Mouse (Mus musculus) embryonic fibroblast, embryonic 13.5 days (primary cell): ENCODE results near the gene Gm15737. TPM values are rescaled to one million over a fixed set of nuclear protein-coding genes. Genes with fewer than 3 reads are reported as not detected.

ENCODE experiments used
- H3K27ac ChIP-seq: 2 replicates; pipeline ENCODE4 v1.5.1; 2012; ENCODE audit warnings: low read length, control low read depth, inconsistent platforms; ENCODE audit not compliant: insufficient read depth
- H3K4me1 ChIP-seq: 2 replicates; pipeline ENCODE4 v1.6.1; 2011; ENCODE audit warnings: low read length; ENCODE audit not compliant: control insufficient read depth, insufficient read depth
- H3K4me3 ChIP-seq: 2 replicates; pipeline ENCODE4 v1.5.1; 2011; ENCODE audit warnings: mild to moderate bottlenecking, control low read depth, low read length; ENCODE audit not compliant: insufficient read depth
- CTCF ChIP-seq: IDR thresholded peaks from 2 replicates; pipeline ENCODE4 v1.5.1; 2011; ENCODE audit warnings: mild to moderate bottlenecking, control low read depth, low read length, moderate library complexity, borderline replicate concordance; ENCODE audit not compliant: insufficient read depth
- POLR2A ChIP-seq: IDR thresholded peaks from 2 replicates; pipeline ENCODE4 v1.6.1; 2011; ENCODE audit warnings: low read depth, mild to moderate bottlenecking, control low read depth, low read length, moderate library complexity
- polyA plus RNA-seq: library from polyadenylated mRNA; stranded (reverse); fragments of >200 nt; gene quantifications from 2 replicates; pipeline ENCODE4 v1.2.4, GENCODE M21; 2011; ENCODE audit warnings: low read depth; ENCODE audit not compliant: missing spikeins, insufficient read length

Gene Gm15737
- polyA plus RNA-seq, 1 experiment: not detected

DNA sequence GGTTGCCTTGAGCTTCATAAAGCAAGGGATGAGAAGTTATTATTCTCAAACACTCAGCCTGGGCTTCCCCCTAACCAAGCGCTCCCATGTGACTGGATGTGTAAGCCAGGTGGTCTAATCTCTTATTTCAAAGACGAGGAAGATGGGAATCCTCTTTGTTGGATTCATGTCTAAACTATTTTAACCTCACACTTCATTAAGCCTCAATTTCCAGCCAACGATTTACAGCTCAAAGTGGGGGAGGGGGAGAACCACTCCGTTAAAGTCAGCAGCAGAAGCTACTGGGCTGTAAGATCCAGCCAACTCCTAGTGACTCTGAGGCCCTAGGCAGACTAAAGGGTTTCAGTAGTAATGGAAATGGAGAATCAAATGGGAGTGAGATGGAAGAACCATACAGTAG, 2.7 kb downstream of the Gm15737 start:
- no peak for TF ChIP-seq POLR2A
- no peak for TF ChIP-seq CTCF
- H3K4me1 ChIP-seq: peaks cover 4% of the 10 kb centered on the region
- H3K27ac ChIP-seq: no peak overlapping the region
- no peak overlapping the region for H3K4me3 ChIP-seq

DNA sequence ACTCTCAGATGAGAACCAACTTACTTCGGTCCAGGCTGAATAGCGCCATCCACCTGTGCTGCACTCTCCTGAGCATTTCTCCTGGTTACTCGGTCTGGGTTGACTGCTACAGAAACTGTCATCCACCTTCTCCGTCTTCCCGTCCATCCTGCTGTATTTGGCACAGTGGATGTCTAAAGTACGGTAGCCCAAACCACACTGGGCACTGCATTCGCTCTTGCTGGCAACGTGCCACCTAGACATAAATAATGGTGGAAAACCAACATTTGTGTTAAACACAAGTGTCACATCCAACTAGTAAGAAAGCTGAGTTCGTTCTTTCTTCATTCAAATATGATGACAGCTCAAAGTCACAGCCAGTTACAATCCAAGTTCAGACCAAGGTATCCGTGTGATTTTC, 3.6 kb downstream of the Gm15737 start:
- Histone ChIP-seq H3K27ac (no peak overlapping the region), H3K4me1 (peaks cover 4% of the 10 kb centered on the region), H3K4me3 (no peak overlapping the region)
- TF ChIP-seq CTCF: no peak
- TF ChIP-seq POLR2A: no peak

DNA sequence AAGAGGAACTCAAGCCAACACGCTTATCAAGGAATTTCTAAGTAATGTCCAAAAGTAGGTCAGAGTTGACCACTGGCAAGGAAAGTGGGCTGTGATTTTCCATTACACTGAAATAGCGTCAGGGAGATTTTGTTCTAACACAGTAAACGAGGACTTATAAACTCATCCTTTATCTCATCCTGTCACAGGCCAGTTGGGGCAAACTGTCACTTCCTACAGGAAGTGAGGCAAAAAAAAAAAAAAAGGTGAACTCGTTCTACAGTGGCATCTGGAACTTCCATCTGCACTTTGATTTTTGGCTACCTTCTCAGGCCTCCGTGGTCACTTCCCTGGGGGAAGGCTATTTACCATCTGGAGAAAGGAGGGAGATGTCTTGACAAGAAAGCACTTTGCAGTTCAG, 5.7 kb downstream of the Gm15737 start:
- TF ChIP-seq CTCF: no peak
- no peak for TF ChIP-seq POLR2A
- Histone ChIP-seq H3K4me3 (no peak overlapping the region), H3K4me1 (no peaks in the 10 kb centered on the region), H3K27ac (no peak overlapping the region)

DNA sequence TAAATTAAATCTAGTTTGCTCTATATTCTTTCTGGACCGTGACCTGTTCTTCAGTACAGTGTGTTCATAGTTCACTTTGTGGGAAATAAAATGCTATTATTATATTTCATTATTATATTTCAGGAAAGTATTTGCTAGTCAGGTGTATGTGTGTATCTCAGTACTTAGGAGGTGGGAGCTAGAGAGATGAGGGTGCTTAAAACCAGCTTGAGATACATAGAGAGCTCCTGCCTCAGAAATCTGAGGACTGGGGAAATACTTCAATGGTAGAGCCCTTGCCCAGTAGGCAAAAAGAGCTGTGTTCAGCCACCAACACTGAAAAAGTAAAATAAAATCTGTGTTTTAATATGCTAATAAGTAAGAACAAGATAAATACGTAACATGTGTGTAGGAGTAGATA, 6.2 kb downstream of the Gm15737 start:
- TF ChIP-seq POLR2A: no peak
- no peak for TF ChIP-seq CTCF
- Histone ChIP-seq H3K4me1 (no peaks in the 10 kb centered on the region), H3K27ac (no peak overlapping the region), H3K4me3 (no peak overlapping the region)

DNA sequence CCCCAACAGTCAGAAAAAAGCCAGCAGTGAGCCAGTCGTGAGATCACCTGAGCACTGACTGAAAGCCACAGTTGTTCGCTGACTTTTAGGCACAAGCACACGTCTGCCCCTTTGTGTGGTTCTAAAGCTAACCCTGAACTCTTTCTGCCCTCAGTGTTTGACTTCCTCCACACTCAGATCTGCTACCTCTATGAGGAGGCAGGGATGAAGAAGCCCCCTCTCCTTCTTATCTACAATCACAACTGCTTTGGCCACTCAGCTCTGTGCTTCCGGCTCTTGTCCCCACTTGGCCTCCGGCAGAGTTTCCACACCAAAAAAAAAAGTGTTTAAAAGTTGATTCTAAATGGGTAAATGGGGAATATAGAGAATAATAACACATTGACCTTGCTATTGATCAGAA, 7.0 kb downstream of the Gm15737 start:
- Histone ChIP-seq H3K4me3 (no peak overlapping the region), H3K4me1 (no peaks in the 10 kb centered on the region), H3K27ac (no peak overlapping the region)
- TF ChIP-seq CTCF: no peak
- no peak for TF ChIP-seq POLR2A

DNA sequence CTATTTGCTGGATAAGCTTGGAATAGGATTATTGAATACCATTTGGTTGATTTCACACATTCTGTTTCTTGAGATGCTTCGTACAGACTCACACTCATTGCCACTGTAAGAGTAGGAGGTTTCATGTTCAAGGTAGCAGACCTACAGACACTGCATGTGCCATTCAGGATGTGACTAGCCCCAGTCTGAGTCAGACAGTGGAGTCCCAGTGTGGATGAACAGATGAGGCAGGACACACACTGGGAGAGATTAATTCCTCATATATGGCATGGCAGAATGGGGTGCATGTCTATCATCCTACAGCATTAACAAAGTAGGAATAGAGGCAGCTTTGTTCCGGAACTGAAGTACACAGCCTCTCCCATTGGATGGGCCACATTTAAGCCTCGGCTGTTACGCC, 8.1 kb downstream of the Gm15737 start:
- TF ChIP-seq CTCF: no peak
- no peak for TF ChIP-seq POLR2A

DNA sequence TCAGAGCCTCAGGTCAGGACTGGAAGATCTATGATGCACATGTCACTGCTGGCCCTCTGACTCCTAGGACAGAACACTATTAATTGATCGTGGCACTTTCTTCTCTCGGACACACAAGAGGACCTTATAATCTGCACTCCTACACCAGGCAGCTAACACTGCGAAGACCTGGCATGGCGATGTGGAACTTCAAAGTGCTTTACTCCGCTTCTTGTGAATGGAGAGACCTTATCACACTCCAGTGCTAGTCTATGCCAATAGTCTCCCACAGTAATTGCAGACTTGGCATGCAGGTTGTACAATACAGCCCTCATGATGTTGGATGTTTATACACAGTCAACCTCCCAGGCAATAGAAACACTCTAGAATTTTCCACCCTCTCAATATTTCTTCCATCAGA, 9.6 kb downstream of the Gm15737 start:
- no peak for TF ChIP-seq CTCF
- TF ChIP-seq POLR2A: no peak
- Histone ChIP-seq H3K4me1 (no peaks in the 10 kb centered on the region), H3K27ac (no peak overlapping the region), H3K4me3 (no peak overlapping the region)

More for the DNA sequence above, 8.1 kb downstream of the Gm15737 start:
- H3K27ac ChIP-seq: no peak overlapping the region
- no peak overlapping the region for H3K4me3 ChIP-seq
- no peaks in the 10 kb centered on the region for H3K4me1 ChIP-seq

DNA sequence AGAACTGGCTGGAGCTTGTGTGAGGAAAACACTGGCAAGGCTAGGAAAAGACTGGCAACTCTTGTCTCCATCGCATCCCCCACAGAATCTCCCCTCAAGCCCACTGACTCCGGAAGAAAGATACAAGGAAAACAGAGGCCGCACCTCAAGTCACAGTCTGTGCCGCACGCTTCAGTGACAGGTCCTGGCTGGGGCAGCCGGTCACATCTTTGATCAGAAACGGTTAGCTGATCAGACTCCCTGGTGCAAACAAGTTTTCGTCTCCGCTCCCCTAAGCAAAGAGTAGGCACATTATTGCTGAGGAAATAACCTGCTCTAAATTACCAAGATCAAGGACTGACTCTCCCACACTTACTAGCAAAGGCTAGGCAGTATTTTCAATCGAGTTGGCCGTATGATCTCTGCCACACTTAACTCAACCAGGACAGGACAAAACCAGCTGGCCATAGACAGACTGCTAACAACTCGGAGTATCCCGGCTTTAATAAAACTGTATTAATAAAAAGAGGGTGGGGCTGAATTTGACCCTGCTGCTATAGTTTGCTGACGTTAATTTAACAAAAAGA, 10.6 kb downstream of the Gm15737 start:
- Histone ChIP-seq H3K4me1 (no peaks in the 10 kb centered on the region), H3K27ac (no peak overlapping the region), H3K4me3 (no peak overlapping the region)
- no peak for TF ChIP-seq POLR2A
- no peak for TF ChIP-seq CTCF

DNA sequence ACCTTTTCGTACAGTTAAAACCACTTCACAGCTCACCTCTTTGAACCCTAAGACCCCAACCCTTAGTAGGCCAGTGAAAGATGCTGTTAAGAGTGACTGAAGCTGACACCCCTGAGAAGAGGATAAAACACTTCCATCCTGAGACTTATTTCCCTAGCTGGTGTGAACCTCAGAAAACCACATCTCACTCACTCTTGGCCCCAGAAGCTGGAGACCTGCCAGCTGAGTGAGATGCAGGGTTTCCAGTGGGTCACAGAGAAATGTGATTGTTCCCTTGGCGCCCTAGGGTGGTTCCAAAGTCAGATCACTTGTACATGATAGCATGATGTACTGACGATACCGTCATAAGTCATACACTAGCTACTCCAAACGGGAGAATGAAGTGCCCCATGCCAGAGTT, 13.3 kb downstream of the Gm15737 start:
- H3K4me3 ChIP-seq: no peak overlapping the region
- H3K27ac ChIP-seq: no peak overlapping the region
- no peak for TF ChIP-seq POLR2A
- no peak for TF ChIP-seq CTCF
- H3K4me1 ChIP-seq: no peaks in the 10 kb centered on the region

DNA sequence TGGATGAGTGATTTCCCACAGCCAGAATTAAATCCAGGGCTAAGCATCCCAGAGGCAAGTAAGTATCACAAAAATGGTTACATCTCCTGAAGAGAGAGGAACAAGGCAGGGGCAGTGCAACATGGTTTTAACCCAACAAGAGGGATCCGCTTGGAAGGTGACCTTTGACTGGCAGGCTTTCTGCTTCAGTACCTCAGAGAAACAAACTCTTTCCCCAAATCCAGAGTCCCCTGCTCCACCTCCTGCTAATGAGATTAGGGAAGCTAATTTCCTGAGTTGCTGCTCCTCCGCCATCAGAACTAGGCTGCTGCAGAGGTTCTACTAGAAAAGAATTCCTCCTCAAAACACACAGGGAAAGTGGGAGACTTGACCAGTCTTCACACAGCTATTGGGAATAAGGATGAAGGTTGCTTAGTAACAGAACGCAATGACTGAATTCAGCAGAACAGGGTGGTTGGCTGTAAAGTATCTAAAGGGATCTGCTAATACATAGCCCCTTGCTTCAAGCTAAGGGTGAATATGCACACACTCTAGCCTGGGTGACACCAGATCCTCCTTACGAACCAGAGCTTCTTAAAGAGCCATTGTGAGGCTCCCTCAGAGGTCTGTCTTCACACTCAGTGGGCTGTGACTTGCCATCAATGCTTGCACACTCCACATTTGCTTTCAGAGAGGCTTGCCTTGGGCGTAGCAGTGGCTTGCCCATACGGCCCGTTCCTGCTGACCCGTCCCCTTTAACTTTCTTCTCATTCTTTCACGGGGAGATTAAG, 14.2 kb downstream of the Gm15737 start:
- no peaks in the 10 kb centered on the region for H3K4me1 ChIP-seq
- H3K4me3 ChIP-seq: no peak overlapping the region
- no peak overlapping the region for H3K27ac ChIP-seq
- TF ChIP-seq POLR2A: no peak
- TF ChIP-seq CTCF: no peak
